Mouse (Mus musculus): ENCODE results near the gene Prkcd. TPM values are rescaled to one million over a fixed set of nuclear protein-coding genes. Genes with fewer than 3 reads are reported as not detected.
A peak's percentile ranks its signal among the peaks of the same experiment; 100 is the strongest.

Prkcd gene
- polyA plus RNA-seq, 1 experiment = 287 TPM

GRCm38 (mm10) chr14:30608176-30608575, 17.8 kb downstream of the Prkcd start:
- H3K27ac ChIP-seq (ENCODE audit: insufficient read depth, low read depth, low read length) = peak overlapping the region; percentile 67
- H3K4me1 ChIP-seq (ENCODE audit: control insufficient read depth, insufficient read depth, insufficient read length, low read length) = peaks cover 23% of the 10 kb centered on the region
- no peak overlapping the region for H3K4me3 ChIP-seq (ENCODE audit: low read depth, low read length)
- no peaks in the 10 kb centered on the region for H3K27me3 ChIP-seq (ENCODE audit: control insufficient read depth, insufficient read depth, low read length)
- WGBS = 35% methylated on average over 6 of the region's 6 CpGs
- TF ChIP-seq CTCF (IDR thresholded peaks at IDR 0.05; ENCODE audit: extremely low read depth, insufficient read length, insufficient replicate concordance, low read depth, low read length) (no peak), POLR2A (IDR thresholded peaks at IDR 0.05; ENCODE audit: low read depth, low read length) (no peak)
- peaks cover 50% of the 10 kb centered on the region for H3K36me3 ChIP-seq (ENCODE audit: control insufficient read depth, insufficient read depth, low read length)

GRCm38 (mm10) chr14:30607696-30608095, 18.3 kb downstream of the Prkcd start:
- 58% methylated on average over 4 of the region's 4 CpGs for WGBS

GRCm38 (mm10) chr14:30606817-30607216, 19.2 kb downstream of the Prkcd start:
- Histone ChIP-seq H3K36me3 (ENCODE audit: control insufficient read depth, insufficient read depth, low read length) (peaks cover 61% of the 10 kb centered on the region), H3K4me3 (ENCODE audit: low read depth, low read length) (no peak overlapping the region), H3K27me3 (ENCODE audit: control insufficient read depth, insufficient read depth, low read length) (no peaks in the 10 kb centered on the region), H3K27ac (ENCODE audit: insufficient read depth, low read depth, low read length) (no peak overlapping the region), H3K4me1 (ENCODE audit: control insufficient read depth, insufficient read depth, insufficient read length, low read length) (peaks cover 10% of the 10 kb centered on the region)
- WGBS = 86% methylated on average over 5 of the region's 5 CpGs
- TF ChIP-seq POLR2A (IDR thresholded peaks at IDR 0.05; ENCODE audit: low read depth, low read length) (no peak), CTCF (IDR thresholded peaks at IDR 0.05; ENCODE audit: extremely low read depth, insufficient read length, insufficient replicate concordance, low read depth, low read length) (no peak)

More at GRCm38 (mm10) chr14:30607696-30608095, 18.3 kb downstream of the Prkcd start:
- H3K4me3 ChIP-seq (ENCODE audit: low read depth, low read length) = no peak overlapping the region
- peaks cover 52% of the 10 kb centered on the region for H3K36me3 ChIP-seq (ENCODE audit: control insufficient read depth, insufficient read depth, low read length)
- no peak for TF ChIP-seq CTCF (IDR thresholded peaks at IDR 0.05; ENCODE audit: extremely low read depth, insufficient read length, insufficient replicate concordance, low read depth, low read length)
- no peak for TF ChIP-seq POLR2A (IDR thresholded peaks at IDR 0.05; ENCODE audit: low read depth, low read length)
- peak overlapping the region; percentile 67 for H3K27ac ChIP-seq (ENCODE audit: insufficient read depth, low read depth, low read length)
- H3K4me1 ChIP-seq (ENCODE audit: control insufficient read depth, insufficient read depth, insufficient read length, low read length) = peaks cover 19% of the 10 kb centered on the region
- H3K27me3 ChIP-seq (ENCODE audit: control insufficient read depth, insufficient read depth, low read length) = no peaks in the 10 kb centered on the region

- H3K27ac ChIP-seq (ENCODE audit: insufficient read depth, low read depth, low read length) = no peak overlapping the region
Observed at GRCm38 (mm10) chr14:30597142-30597541, 28.9 kb downstream of the Prkcd start.

GRCm38 (mm10) chr14:30596407-30596806, 29.6 kb downstream of the Prkcd start:
- Histone ChIP-seq H3K27me3 (ENCODE audit: control insufficient read depth, insufficient read depth, low read length) (no peaks in the 10 kb centered on the region), H3K4me3 (ENCODE audit: low read depth, low read length) (no peak overlapping the region), H3K27ac (ENCODE audit: insufficient read depth, low read depth, low read length) (no peak overlapping the region), H3K4me1 (ENCODE audit: control insufficient read depth, insufficient read depth, insufficient read length, low read length) (peaks cover 18% of the 10 kb centered on the region), H3K36me3 (ENCODE audit: control insufficient read depth, insufficient read depth, low read length) (peaks cover 56% of the 10 kb centered on the region)
- WGBS = 30% methylated on average over 3 of the region's 3 CpGs
- TF ChIP-seq CTCF (IDR thresholded peaks at IDR 0.05; ENCODE audit: extremely low read depth, insufficient read length, insufficient replicate concordance, low read depth, low read length) (no peak), POLR2A (IDR thresholded peaks at IDR 0.05; ENCODE audit: low read depth, low read length) (no peak)

More at GRCm38 (mm10) chr14:30597142-30597541, 28.9 kb downstream of the Prkcd start:
- H3K27me3 ChIP-seq (ENCODE audit: control insufficient read depth, insufficient read depth, low read length) = no peaks in the 10 kb centered on the region
- peaks cover 18% of the 10 kb centered on the region for H3K4me1 ChIP-seq (ENCODE audit: control insufficient read depth, insufficient read depth, insufficient read length, low read length)
- H3K36me3 ChIP-seq (ENCODE audit: control insufficient read depth, insufficient read depth, low read length) = peaks cover 63% of the 10 kb centered on the region
- 25% methylated on average over 2 of the region's 2 CpGs for WGBS
- H3K4me3 ChIP-seq (ENCODE audit: low read depth, low read length) = no peak overlapping the region
- TF ChIP-seq CTCF (IDR thresholded peaks at IDR 0.05; ENCODE audit: extremely low read depth, insufficient read length, insufficient replicate concordance, low read depth, low read length) (no peak), POLR2A (IDR thresholded peaks at IDR 0.05; ENCODE audit: low read depth, low read length) (no peak)

GRCm38 (mm10) chr14:30595576-30596313, 30.3 kb downstream of the Prkcd start:
- no peak for TF ChIP-seq POLR2A (IDR thresholded peaks at IDR 0.05; ENCODE audit: low read depth, low read length)
- TF ChIP-seq CTCF (IDR thresholded peaks at IDR 0.05; ENCODE audit: extremely low read depth, insufficient read length, insufficient replicate concordance, low read depth, low read length) = no peak
- H3K4me1 ChIP-seq (ENCODE audit: control insufficient read depth, insufficient read depth, insufficient read length, low read length) = peaks cover 18% of the 10 kb centered on the region
- no peak overlapping the region for H3K27ac ChIP-seq (ENCODE audit: insufficient read depth, low read depth, low read length)
- H3K4me3 ChIP-seq (ENCODE audit: low read depth, low read length) = no peak overlapping the region
- peaks cover 49% of the 10 kb centered on the region for H3K36me3 ChIP-seq (ENCODE audit: control insufficient read depth, insufficient read depth, low read length)
- 66% methylated on average over 8 of the region's 8 CpGs for WGBS
- H3K27me3 ChIP-seq (ENCODE audit: control insufficient read depth, insufficient read depth, low read length) = no peaks in the 10 kb centered on the region

- Histone ChIP-seq H3K27ac (ENCODE audit: insufficient read depth, low read depth, low read length) (peak overlapping the region; percentile 52), H3K4me3 (ENCODE audit: low read depth, low read length) (no peak overlapping the region), H3K4me1 (ENCODE audit: control insufficient read depth, insufficient read depth, insufficient read length, low read length) (peaks cover 18% of the 10 kb centered on the region), H3K27me3 (ENCODE audit: control insufficient read depth, insufficient read depth, low read length) (no peaks in the 10 kb centered on the region), H3K36me3 (ENCODE audit: control insufficient read depth, insufficient read depth, low read length) (peaks cover 36% of the 10 kb centered on the region)
- 87% methylated on average over 7 of the region's 7 CpGs for WGBS
- no peak for TF ChIP-seq POLR2A (IDR thresholded peaks at IDR 0.05; ENCODE audit: low read depth, low read length)
- TF ChIP-seq CTCF (IDR thresholded peaks at IDR 0.05; ENCODE audit: extremely low read depth, insufficient read length, insufficient replicate concordance, low read depth, low read length) = no peak
Observed at GRCm38 (mm10) chr14:30594092-30594695, 31.8 kb downstream of the Prkcd start.

All from small intestine, adult 2 months (tissue).